Mouse (Mus musculus) adrenal gland, postnatal 36 days (tissue): ENCODE measurements at regions not wholly inside any gene's neighbourhood (a gene's known extent, or its start where the extent isn't known, plus 50 kb on each side); places are given as distances from the start of the nearest gene placed in this dataset.
"Not testable (repeated sequence)": the region's sequence is repeated elsewhere in the genome, so short reads cannot be mapped to it uniquely, and the experiment has no call there.

Experiments used
- DNase-seq, 2 experiments: peaks; one replicate each; pipeline ENCODE4 v3.0.0; 2021; ENCODE audit warnings: mixed read lengths in 1 of 2

DNA sequence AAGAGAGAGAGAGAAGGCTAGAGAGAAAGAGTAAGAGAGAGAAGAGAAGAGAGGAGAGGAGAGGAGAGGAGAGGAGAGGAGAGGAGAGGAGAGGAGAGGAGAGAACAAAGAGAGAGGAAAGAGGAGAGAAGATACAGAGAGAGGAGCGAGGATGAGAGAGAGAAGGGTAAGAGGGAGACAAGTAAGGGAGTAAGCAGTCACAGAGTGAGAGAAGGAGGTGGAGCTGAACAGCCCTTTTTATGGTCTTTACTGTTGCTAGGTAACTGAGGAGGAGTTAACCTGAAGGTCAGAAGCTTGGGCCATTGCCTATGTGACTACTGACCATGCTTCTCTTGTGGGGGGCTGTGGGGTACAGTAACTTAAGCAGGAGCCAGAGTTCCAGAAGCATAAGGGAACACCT is 430.2 kb downstream of the 1190002N15Rik start:
- DNase-seq = not testable (repeated sequence)

DNA sequence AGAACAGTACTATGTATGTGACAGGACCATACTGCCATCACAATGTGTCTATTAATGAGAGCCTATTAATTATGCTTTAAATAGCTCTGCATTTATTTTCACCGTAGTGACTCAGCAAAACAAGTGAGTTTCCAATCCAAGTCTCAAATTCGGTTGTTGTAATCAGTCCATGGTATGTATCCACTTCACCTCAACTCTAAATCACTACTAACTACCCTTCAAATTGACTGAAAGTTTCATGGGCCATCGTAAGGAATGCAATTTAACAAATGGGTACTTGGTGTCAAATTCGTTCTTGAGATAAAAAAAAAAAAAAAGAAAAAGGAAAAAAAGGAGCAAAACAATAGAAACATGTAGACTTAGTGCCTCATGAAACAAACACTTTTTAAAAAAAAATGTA is 433.2 kb downstream of the 1190002N15Rik start:
- DNase-seq = no peak

DNA sequence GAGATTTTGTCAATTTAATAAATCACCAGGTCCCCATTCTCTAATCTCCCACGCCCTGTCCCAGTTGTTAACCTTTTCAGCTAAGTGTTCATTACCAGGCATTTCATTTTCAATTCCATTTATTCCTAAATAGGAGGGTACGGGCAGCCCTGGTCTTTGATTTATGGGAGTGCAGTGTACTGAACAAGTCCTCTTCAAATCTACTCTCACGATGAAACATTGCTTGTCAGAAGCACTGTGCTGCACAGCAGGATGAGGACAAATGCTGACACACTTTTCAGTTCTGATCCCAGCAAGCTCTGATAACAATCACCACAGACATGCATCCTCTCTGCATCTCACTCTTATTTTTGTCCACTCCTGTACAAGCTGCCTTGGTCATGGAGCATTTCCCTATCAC is 435.9 kb downstream of the 1190002N15Rik start:
- DNase-seq = no peak

DNA sequence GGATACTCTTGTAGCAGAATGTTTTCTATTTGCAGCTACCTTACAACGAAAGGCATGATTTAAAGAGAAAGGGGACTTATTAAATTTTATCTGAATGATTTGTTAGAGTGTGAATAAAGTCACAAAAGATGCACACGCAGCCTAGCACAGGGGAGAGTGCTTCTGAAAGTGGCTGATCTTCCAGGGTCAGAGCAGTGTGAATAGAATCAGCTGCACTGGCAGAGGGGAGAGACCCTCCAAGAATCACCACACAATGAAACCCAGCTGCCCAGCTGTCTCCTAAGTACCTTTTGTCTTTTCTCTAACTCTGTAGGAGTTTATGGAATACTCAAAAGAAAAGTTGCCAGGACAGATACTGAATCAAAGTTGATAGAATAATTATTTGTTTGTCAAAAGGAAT is 443.1 kb downstream of the 1190002N15Rik start:
- no peak for DNase-seq

DNA sequence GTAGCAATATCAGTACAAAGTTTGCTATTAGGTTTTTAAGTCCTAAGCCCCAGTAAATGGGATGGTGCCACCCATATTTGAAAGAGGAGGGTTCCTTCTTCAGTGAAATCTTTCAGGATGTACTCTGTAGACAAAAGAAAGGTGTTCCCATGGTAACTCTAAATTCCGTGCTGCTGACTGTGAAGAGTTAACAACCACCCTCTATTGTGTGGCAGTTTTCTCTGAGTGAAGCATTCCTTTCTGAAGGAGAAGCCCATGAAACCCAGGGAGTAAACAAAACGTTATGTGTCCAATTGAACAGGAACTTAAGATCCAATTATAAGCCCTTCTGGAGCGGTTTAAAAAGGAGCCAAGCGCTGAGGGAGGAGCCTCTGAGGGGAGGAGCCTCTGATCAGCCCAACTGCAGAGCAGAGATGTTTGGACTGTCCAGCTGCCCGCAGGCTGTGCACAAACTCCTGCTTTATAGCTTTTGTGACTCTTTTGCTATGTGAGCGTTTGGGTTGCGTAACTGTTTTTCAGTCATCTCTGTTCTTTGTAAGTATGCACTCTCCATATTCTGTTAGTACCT is 446.1 kb downstream of the 1190002N15Rik start:
- no peak for DNase-seq

DNA sequence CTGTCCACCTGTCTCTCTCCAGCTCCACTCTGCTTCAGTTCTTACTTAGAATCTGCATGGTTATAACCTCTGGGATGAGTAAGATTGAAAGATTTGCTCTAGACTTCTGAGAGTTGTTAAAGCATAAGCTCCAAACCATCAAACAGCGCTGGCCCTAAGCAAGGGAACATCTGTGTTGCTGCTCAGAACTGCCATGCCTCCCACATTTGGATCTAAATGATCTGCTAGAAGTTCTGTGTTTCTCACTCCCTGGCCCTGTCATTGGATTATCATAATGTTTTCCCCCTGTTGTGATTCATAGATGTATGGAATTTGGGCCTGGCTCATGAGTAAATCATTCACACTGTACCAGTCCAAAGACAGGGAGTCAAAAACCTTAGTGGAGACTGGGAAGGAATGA is 448.1 kb downstream of the 1190002N15Rik start:
- no peak for DNase-seq

DNA sequence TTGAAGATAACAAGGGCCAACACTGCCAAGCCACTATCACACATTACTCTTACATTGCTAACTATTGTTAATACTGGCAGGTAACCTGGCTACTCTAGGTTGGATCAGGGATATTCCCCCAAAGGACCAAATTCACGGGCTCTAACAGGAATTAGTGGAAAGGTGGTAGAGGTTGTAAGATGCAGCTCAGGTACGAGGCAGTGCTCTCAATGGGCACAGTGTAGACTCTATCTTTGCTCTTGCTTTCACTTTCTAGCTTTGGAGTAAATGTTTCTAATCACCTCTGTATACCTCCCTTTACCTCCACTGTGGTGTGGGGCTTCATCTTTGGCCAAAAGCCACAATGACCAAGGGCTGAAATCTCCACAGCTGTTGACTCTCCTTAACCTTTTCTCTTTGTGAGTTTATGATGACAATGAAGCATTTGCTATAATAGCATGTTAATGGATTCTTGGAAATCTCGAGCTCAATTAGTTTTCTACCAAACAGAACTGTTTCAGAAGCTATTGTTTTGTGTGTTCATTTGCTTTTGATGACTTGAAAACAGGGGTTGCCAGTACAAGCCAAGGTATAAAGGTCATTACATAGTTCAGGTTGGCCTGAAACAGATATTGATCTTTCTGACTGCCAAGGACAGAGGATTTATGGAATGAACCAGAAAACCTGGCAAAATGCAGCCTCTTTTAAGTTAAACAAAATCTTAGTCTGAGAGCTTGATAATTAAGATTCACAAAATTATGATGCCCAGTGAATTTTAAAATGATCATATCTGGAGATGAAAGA is 454.1 kb downstream of the 1190002N15Rik start:
- no peak for DNase-seq

DNA sequence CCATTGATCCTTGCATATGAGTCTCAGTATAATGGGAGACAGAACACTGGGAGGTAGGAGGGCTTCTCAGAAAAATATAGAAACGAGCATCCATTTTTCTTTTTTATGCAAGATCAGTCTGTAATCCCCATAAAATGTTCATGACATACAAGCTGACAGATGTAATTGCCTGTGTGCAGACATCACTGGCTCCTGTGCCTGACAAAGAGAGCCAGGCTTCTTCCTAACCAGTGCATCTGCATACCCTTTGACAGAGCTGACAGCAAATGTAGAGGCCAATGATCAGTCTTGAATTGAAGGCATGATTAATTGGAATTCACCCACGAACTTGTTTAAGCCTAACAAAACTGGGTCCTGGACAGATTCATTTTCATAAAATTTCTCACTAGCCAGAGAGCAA is 463.0 kb downstream of the 1190002N15Rik start:
- no peak for DNase-seq

DNA sequence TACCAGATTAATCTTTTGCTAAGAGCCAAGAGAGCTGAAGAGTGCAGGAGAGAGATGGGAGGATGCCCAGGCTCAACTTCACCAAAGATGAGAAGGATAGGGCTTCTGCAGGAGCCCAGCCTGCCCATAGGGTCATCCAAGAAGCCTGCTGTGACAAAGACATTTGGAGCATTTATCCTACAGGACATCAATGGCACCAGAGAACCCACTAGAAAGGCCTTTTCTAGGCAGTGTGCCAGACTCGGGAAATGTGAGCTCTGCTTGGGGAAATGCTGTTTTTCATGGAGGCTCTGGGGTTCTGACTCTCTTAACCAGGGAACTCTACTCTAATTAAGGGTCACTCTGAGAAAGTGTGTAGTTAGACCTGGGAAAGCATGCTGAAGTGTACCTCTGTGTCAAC is 470.8 kb downstream of the 1190002N15Rik start:
- DNase-seq = no peak

DNA sequence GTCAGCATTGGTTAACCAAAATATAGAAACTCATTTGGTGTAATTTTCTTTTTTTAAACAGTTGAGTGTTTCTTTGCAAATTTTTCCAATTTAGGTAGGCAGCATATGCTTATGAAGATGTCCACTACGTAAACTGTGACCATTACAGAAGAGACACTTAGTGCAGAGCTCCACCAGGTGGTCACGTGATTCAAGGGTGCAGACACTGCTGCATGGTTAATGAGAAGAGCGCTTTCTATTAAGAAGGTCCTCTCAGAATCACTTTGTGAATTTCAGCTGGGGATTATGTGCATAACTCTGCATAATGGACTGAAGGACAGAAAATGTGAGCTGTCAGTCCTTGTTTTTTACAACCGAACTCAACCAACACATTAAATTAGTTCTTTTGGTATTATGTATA is 484.7 kb downstream of the 1190002N15Rik start:
- no peak for DNase-seq

DNA sequence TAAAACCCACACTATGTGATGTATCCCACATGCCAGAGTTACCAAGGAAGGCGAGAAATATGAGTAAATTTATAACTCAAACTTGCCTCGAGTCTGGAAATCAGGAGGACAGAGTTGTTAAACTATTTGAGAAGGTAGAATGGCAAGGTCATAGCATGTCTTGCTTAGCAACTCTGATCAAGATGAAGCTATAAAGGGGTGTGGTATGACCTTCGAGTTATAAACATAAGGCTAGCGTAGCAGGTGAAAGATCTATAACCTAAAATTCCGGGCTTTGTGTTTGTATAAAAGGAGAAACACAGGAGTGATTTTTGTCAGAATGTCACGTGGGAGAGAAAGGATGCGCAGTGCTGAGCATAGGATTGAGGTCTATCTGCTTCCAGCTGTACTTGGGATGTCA is 490.0 kb downstream of the 1190002N15Rik start:
- DNase-seq = no peak

DNA sequence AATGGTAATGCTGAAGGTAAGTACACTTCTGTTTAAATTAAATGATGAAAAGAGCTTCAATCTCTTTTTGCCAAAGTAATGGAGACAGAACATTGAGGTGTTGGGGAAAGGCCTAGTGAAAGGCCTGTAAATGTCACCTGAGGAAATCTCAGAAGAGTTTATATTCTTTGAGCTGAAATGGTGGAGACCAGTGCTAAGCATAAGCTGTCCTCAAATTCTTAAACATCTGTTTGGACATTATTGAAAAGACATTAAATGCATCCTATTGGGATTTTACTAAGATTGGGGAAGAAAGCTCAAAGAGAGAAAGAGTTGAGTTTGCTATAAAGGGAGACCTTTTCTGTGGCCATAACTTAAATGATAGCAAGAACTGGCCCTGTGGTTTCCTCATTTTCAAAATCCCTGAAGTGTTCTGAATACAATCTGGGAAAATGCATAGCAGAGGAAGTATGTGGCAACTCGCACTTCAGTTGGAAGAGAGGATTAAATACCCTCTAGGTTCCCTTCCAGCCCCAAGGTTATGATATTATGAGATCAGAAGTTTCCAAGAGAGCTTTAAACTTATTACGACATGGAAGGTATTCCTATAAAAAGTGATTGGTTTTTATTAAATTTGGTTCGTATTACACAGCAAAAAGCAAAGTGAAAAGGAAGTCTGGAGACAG is 492.3 kb downstream of the 1190002N15Rik start:
- no peak for DNase-seq

DNA sequence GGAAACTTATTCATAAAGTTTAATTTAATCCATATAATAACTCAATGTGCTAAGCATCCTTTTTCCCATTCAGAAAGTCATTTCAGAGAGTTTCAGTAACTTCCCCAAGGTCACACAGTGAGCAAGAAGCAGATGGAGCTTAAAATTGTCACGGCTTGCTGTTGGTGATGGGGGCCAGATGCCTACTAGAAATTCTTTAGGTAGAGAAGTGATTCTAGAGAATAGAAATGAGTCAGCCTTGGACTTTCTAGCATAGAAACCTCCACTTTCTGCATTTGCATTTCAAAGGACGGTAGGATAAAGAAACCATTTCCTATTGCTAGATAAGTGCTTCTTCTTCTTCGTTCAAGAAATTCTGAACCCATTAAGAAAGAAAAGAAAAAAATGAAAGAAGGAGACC is 514.1 kb downstream of the 1190002N15Rik start:
- DNase-seq = no peak

DNA sequence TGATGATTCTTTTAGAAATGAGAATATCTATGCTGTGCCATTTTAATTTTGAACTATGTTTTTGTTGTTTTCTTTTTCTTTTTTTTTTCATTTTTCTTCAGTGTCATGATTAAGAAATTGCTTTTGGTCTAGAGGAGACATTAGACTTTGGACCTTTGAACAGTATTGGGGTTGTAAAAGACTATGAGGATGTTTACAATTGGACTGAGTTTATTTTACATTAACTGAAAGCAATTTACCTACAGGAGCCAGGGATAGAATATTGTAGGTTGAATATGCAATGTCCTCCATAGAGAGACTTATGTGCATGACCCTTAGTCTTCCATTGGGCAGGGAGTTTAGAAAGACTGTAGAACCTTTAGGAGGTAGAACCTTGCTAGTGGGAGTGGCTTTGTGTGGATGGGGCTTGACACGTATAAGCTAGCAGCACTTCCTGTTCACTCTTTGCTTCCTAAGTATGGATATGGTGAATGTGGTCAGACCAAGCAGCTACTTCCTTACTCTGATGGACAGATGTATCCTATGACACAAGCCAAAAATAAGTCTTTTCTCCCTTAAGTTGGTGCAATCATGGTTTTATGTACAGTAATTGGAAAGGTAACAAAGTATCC is 516.5 kb downstream of the 1190002N15Rik start:
- DNase-seq = no peak

DNA sequence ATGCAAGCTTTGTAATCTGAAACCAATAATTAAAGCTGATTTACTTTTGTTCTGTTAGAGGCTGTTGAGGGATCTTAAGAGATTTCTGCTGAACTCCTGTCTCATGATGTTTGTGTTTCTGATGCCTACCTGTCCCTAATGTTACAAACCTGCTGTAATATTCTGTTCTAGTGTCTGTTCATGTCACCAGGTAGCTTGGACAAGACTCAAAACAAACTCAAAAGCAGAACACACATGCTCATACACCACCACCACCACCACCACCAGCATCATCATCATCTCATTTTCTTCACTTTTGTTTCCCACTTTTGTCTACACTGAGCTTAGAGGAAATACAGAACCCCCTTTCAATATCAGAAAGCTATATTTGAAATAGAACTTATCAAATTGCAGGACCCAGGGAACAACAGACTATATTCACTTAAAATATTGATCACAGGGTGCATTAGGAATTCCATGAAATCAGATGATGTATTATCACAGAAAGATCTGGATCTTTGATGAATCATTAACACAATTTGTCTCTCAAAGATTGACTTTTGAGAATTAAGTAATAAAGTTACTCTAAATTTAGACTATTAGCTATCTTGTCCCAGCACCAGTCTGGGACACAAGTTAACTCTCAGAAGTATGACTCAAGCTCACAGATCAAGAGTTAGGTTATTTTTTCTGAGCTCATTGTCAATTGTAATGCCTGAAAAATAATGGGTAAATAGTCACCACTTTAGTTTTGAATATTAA is 521.0 kb downstream of the 1190002N15Rik start:
- DNase-seq = no peak

DNA sequence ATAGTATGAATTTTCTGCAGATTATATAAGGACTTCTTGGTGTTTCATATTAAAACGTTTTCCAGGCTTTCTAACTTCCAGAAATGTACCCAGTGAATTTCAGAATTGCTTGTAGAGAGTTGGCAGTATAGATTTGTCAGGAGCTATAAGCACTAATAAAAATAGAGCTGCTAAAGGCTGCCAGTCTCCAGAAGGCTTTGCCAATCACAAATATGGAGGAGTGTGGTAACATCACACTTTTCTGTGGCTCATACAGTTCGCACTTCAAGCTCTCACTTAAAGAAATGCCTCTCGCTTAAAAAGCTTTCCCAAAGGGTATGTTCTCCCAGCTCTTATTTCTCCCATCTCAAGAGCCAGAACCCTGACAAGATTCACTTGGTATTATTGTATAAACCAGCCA is 545.7 kb downstream of the 1190002N15Rik start:
- DNase-seq = no peak

DNA sequence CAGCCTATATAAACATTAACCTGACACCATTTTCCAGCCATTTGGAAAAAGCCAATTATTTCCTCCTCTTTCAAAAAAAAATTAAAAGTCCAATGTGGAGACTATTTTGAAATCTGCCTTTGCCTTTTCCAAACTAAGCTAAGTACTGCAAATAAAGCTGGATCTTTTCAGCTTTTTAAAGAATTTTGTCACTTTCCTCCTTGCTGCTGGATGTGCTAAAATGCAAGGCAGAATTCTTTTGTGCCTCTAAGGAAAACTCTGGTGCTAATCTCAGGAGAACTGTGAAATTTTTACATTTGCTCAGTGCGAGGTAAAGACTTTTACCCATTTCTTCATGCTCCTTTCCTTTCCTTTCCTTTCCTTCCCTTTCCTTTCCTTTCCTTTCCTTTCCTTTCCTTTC is 546.7 kb downstream of the 1190002N15Rik start:
- DNase-seq = no peak

DNA sequence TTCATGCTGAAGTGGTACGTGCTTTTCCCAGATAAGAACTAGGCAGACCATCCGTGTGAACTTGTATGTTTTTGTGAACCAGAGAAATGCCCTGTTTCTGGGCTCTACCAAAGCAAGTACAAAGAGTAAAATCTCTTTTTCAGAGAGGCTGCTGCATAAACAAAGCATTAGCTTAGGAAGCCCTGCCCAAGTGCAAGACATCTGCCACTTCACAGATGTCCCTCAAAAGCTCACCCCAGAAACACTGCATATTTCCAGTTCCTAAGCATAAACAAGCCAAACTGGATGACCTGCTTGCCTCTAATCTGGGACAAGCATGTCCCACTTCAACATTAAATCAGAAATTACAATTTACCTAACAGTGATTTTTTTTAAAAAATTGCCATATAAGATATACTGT is 556.7 kb downstream of the 1190002N15Rik start:
- DNase-seq = no peak

DNA sequence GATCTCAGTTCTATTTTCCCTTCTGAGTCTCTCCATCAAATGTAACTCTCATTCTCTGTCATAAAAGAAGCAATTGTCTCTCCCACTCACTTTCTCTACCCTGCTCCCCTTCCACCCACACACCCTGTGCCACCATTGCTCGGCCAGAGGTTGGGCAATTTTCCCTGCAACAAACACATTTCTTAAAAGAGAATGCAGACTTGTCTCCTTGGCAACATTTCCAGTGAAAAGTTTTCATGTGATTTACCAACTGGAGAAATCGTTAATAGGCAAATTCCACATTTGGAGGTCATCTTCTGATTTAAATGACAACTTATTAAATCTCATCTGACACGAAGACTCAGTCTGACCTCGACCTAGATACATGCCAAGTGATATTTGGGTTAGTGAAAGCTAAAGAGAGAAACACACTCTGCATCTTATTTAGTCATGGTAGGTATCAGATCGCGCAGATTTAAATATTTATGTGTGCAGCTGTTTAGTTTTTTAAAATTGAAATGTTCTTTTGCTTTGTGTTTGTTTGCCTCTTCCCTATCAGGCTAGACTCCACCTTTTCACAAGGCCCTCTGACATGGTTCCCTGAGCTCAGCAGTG is 568.1 kb downstream of the 1190002N15Rik start:
- peak; percentile 25 to 33 for DNase-seq

DNA sequence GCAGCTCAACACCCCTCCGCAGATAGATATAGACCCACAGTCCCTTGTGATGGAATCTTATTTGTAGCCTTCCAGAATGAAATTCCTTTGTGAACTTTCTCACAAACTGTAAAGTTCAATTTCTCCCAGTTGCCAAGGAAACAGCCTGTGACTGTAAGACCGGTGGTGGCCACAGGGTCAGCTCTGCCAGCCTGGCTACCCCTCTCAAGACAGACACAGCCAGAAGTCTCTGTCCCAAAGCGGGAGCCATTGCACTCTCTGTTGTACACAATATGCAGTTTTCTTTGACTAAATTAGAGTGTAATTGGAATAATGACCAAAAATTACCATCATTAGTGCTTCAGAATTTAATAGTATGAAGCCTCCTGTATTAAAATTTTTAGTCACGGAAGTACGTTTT is 568.8 kb downstream of the 1190002N15Rik start:
- DNase-seq = no peak

DNA sequence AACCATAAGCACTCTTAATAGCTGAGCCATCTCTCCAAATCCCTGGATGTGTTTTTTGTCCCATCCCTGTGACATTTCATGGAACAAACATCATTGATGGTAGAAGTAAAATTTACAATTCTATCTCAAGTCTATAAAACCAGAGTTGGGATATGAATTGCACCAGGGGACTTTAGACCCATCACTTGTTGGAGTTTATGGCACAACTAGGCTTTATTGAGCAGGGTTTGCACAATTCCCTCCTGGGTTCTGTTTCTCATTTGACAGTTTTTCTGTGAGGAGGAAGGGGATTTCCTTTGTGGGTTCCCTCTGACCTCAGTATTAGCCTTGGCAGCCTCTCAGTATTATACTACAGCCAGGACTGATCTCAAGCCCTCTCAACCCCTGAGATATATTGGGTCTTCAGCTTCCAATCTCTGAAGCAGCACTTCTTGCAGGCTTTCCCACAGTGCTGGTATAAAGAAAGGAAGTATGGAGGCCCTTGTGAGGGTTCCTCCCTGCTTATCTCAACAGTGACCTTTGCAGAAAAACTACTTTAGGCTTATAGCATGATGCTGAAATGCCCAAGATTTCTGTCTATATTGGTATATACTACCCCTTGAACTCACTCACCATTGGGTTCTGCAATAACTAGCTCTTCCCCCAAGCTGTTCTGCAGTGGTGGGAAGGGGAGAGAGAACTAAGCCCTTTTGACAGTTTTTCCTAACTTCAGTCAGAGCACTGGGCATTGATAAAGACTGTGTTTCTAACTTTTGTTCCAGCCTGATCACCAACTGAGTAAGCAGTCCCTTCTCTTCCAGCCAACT is 582.4 kb downstream of the 1190002N15Rik start:
- DNase-seq = no peak
